Mouse (Mus musculus) heart, embryonic 12.5 days (tissue): ENCODE measurements around the gene Fes. TPM values are rescaled to one million over a fixed set of nuclear protein-coding genes. Genes with fewer than 3 reads are reported as not detected.

ENCODE experiments used
- ATAC-seq: fragments of 200-750 bp; cut with Nextera tagmentation; 2 replicates; pipeline ENCODE4 v1.8.0; 2017; ENCODE audit warnings: moderate TSS enrichment, moderate library complexity; ENCODE audit not compliant: insufficient number of reproducible peaks, low FRiP score
- H3K27ac ChIP-seq: fragments of 300-500 bp; sonication (generic); 2 replicates; pipeline ENCODE4 v1.5.1; 2016; ENCODE audit warnings: mild to moderate bottlenecking, moderate library complexity; ENCODE audit not compliant: poor library complexity, severe bottlenecking
- H3K27me3 ChIP-seq: fragments of 300-500 bp; sonication (generic); replicated peaks from 2 replicates; pipeline ENCODE4 v1.6.1; 2016; ENCODE audit warnings: mild to moderate bottlenecking, moderate library complexity
- H3K36me3 ChIP-seq: fragments of 300-500 bp; sonication (generic); 2 replicates; pipeline ENCODE4 v1.6.1; 2016; ENCODE audit warnings: mild to moderate bottlenecking, moderate library complexity
- H3K4me1 ChIP-seq: fragments of 300-500 bp; sonication (generic); replicated peaks from 2 replicates; pipeline ENCODE4 v1.6.1; 2016; ENCODE audit warnings: mild to moderate bottlenecking
- H3K4me2 ChIP-seq: fragments of 300-500 bp; sonication (generic); 2 replicates; pipeline ENCODE4 v1.6.1; 2016; ENCODE audit warnings: mild to moderate bottlenecking, moderate library complexity
- H3K4me3 ChIP-seq: fragments of 300-500 bp; sonication (generic); 2 replicates; pipeline ENCODE4 v1.5.1; 2016; ENCODE audit warnings: mild to moderate bottlenecking
- H3K9ac ChIP-seq: fragments of 300-500 bp; sonication (generic); 2 replicates; pipeline ENCODE4 v1.6.1; 2016; ENCODE audit warnings: mild to moderate bottlenecking, moderate library complexity
- H3K9me3 ChIP-seq: fragments of 300-500 bp; sonication (generic); replicated peaks from 2 replicates; pipeline ENCODE4 v1.6.1; 2016; ENCODE audit warnings: mild to moderate bottlenecking, moderate library complexity
- WGBS: fragments of 180-500 bp; shearing (Covaris S2); methylation state at CpG from one replicate; pipeline ENCODE4 v1.1.7; 2016; 5-methylcytosine and 5-hydroxymethylcytosine counted together
- polyA plus RNA-seq: library from polyadenylated mRNA; unstranded; fragments of >200 nt; fragmentation: Nextera tagmentation; extraction: Ambion mirVana; gene quantifications from 2 replicates; pipeline ENCODE4 v1.2.1, GENCODE M21; 2016

Gene Fes
- polyA plus RNA-seq, 1 experiment from 2014 or later: 11.4 TPM

DNA sequence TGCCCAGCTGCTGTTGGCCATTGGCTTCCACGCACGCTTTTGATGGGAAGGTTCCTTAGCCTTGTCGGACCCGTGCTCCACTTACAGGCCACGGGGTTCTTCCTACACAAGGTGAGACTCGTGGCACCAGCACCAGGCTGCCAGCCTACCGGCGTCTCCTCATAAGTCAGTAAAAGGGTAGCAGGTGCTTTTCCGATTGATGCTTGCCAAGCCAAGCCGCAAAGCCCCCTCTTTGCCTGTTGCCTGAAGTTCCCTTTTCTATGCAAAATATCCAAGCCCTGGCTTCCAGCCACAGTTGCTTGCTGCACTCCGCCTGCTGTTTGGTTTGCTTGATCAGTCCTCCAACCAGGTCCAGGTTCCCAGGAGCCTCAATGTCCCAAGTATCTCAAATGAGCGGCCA lies 13.9 kb downstream of the Fes start:
- WGBS: 76% methylated on average over 12 of the region's 12 CpGs
- ATAC-seq: no peak
- Histone ChIP-seq H3K4me2 (no peak overlapping the region), H3K9ac (no peak overlapping the region), H3K9me3 (no peaks in the 10 kb centered on the region), H3K36me3 (peaks cover 5% of the 10 kb centered on the region), H3K4me1 (peaks cover 24% of the 10 kb centered on the region), H3K27ac (no peak overlapping the region), H3K4me3 (no peak overlapping the region), H3K27me3 (no peaks in the 10 kb centered on the region)

DNA sequence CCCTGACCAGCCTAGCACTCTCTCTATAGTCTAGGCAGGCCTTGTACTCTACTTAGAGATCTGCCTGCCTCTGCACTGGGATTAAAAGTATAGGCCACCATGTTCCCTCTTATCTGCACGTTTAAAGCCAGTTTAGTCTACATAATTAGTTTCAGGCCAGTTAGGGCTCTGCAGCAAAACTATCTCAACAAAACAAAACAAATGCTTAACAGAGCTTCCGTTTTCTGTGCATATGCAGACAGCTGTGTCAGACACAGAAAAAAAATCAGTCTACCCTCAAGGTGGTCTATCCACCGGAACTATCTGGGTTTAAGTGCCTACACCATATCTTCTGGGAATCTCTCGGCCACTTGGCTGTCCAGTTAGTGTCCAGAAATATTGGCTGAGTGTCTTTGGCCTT lies 14.4 kb downstream of the Fes start:
- no peak overlapping the region for H3K4me2 ChIP-seq
- no peaks in the 10 kb centered on the region for H3K27me3 ChIP-seq
- peaks cover 27% of the 10 kb centered on the region for H3K4me1 ChIP-seq
- no peak overlapping the region for H3K27ac ChIP-seq
- peaks cover 5% of the 10 kb centered on the region for H3K36me3 ChIP-seq
- no peak overlapping the region for H3K4me3 ChIP-seq
- H3K9me3 ChIP-seq: no peaks in the 10 kb centered on the region
- 72% methylated on average over 4 of the region's 4 CpGs for WGBS
- no peak for ATAC-seq
- H3K9ac ChIP-seq: no peak overlapping the region

DNA sequence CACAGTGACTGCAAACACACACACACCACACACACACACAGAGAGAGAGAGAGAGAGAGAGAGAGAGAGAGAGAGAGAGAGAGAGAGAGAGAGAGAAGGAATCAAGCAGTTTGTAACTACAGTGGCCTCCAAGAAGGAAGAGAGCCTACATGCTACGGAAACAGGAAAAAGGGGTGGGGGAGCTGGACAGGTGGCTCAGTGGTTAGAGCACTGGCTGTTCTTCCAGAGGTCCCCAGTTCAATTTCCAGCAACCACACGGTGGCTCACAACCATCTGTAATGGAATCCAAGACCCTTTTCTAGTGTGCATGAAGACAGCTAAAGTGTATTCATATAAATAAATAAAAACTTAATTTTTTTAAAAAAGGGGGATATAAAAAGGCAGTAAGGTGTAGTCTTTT lies 15.1 kb downstream of the Fes start:
- no peak for ATAC-seq
- Histone ChIP-seq H3K4me2 (no peak overlapping the region), H3K9me3 (no peaks in the 10 kb centered on the region), H3K36me3 (peaks cover 10% of the 10 kb centered on the region), H3K27me3 (no peaks in the 10 kb centered on the region), H3K27ac (no peak overlapping the region), H3K9ac (no peak overlapping the region), H3K4me3 (no peak overlapping the region), H3K4me1 (peaks cover 31% of the 10 kb centered on the region)
- WGBS: 50% methylated on average over 2 of the region's 2 CpGs

DNA sequence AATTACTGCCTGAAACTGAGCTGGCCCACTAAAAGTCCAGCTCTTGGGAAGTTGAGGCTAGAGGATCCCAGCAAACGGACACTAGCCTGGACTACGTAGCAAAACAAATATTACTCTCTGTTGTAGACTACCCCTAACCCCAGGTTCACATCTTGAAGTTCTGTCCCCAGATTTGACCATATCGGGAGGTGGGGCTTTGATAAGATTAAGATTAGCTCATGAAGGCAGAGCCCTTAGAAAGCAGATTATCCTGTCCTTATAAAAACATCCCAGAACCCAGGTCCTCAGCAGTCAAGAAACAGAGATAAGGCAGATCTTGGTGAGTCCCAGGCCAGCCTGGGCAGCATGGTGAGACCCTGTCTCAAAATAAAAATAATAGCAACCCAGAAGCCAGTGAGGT lies 15.6 kb downstream of the Fes start:
- Histone ChIP-seq H3K9me3 (no peaks in the 10 kb centered on the region), H3K4me1 (peaks cover 29% of the 10 kb centered on the region), H3K4me3 (no peak overlapping the region), H3K27me3 (no peaks in the 10 kb centered on the region), H3K4me2 (no peak overlapping the region), H3K36me3 (peaks cover 15% of the 10 kb centered on the region), H3K9ac (no peak overlapping the region), H3K27ac (no peak overlapping the region)
- no peak for ATAC-seq
- WGBS: 45% methylated on average over 3 of the region's 3 CpGs

DNA sequence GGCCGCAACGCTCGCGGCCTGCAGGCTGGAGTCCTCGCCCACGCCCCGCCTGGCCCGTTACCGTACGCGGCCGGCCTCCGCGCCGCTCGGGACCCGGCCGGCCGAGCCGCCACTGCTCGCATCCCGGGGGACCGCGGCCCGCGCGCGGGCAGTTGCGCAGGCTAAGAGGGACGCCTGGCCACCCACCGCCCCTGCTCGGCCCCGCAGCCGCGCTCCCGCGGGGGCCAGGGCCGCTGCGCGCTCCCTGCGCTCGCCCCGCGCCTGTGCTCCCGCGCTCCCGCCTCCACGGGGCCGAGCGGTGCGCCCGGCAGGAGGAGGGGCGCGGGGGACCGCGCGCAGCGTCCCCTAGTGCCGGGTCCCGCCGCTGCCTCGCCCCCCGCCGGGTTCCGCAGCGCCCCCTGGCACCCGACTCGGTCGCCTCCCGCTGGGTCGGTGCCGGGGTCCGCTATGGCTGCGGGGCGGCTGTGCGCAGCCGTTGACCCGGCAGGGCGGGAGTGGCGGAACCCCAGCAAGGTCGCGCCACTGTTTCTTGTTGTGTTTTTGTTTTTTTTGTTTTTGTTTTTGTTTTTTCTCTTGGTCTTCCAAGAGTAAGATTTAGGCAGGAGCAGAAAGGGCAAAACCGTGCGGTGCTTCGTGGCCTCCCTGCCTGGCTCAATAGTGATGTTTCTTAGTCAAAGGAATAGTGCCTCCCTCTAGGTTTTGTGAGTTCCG lies 16.6 kb downstream of the Fes start, which contains the start of gene Man2a2:
TSS of gene Man2a2 (minus strand) at position 335 of the 711 bp plus-strand sequence.
- WGBS: under 1% methylated on average over 86 of the region's 86 CpGs
- H3K9ac ChIP-seq: peak within 1 kb of the TSS; percentile 93
- peak within 1 kb of the TSS; percentile 85 for H3K27ac ChIP-seq
- H3K27me3 ChIP-seq: no peaks in the 10 kb centered on the region
- peak; percentile 70 for ATAC-seq
- peaks cover 29% of the 10 kb centered on the region for H3K4me1 ChIP-seq
- H3K9me3 ChIP-seq: no peaks in the 10 kb centered on the region
- peak within 1 kb of the TSS; percentile 83 for H3K4me2 ChIP-seq
- peak within 1 kb of the TSS; percentile 83 for H3K4me3 ChIP-seq
- H3K36me3 ChIP-seq: peaks cover 25% of the 10 kb centered on the region

DNA sequence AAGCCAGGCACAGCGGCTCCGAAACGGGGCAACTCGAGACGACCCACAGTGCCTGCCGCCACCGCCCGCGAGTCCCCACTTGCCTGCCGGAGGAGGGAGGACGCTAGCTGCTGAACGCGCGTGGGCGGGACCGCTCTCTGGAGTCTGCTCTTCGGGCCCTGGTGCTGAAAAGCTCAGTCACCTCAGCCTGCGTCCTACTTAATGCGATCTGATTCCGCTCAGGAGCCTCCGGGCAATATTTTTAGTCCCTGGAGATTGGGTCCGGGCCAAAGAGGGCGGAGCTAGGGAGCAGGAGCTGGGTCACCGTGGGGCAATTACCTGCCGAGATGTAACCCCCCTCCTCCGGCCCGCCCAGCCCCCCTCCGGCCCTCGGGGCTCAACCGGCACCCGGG lies 17.1 kb downstream of the Fes start:
- no peaks in the 10 kb centered on the region for H3K27me3 ChIP-seq
- ATAC-seq: peak; percentile 40
- H3K27ac ChIP-seq: peak overlapping the region; percentile 85
- peaks cover 28% of the 10 kb centered on the region for H3K4me1 ChIP-seq
- peak overlapping the region; percentile 93 for H3K9ac ChIP-seq
- no peaks in the 10 kb centered on the region for H3K9me3 ChIP-seq
- 0% methylated on average over 31 of the region's 31 CpGs for WGBS
- peak overlapping the region; percentile 83 for H3K4me2 ChIP-seq
- peak overlapping the region; percentile 83 for H3K4me3 ChIP-seq
- H3K36me3 ChIP-seq: peaks cover 31% of the 10 kb centered on the region

DNA sequence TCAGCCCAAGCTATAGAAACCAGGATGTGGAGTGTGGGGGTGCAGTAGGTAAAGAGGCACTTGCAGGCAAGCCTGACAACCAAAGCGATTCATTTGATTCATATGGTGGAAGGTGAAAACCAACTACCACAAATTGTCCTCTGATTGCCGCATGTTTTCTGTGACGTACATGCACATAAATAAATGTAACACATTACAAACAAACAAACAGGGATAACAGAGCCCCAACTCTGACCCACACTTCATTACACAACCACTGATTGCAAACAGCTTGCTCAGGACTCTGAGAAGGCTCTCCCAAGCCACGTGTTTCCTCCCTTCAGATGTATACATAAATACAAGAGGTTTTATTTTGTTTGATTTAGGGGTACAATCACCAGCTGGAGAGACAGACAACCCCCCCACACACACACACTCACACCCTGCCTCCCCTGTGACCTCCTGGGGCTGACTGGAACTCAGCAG lies 17.7 kb downstream of the Fes start:
- H3K4me2 ChIP-seq: peak overlapping the region; percentile 83
- peak overlapping the region; percentile 85 for H3K27ac ChIP-seq
- WGBS: 52% methylated on average over 4 of the region's 4 CpGs
- H3K4me1 ChIP-seq: peaks cover 22% of the 10 kb centered on the region
- no peak for ATAC-seq
- peak overlapping the region; percentile 93 for H3K9ac ChIP-seq
- H3K36me3 ChIP-seq: peaks cover 36% of the 10 kb centered on the region
- no peaks in the 10 kb centered on the region for H3K9me3 ChIP-seq
- peak overlapping the region; percentile 83 for H3K4me3 ChIP-seq
- no peaks in the 10 kb centered on the region for H3K27me3 ChIP-seq

DNA sequence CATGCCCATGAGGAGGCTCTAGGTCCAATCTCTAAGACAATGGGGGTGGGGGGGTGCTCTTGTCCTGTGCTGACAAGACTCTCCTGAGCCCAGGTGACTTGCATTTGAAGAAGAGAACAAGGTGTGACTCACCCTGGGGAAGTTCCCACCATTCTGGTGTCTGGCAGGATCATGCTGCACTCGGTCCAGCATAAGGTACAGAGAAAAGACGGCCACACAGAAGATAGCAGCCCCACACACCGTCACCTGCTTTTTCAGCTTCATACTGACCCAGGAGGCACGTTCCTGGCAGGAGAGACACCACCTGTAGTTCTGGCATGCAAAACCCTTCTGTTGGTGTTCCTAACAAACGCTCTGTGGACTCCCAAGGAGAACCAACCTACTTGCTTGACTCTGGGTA lies 18.3 kb downstream of the Fes start:
- peaks cover 41% of the 10 kb centered on the region for H3K36me3 ChIP-seq
- H3K4me3 ChIP-seq: peak overlapping the region; percentile 83; the same call in 1 of the 2 replicates
- peaks cover 22% of the 10 kb centered on the region for H3K4me1 ChIP-seq
- H3K4me2 ChIP-seq: peak overlapping the region; percentile 83
- peak overlapping the region; percentile 93; the same call in 1 of the 2 replicates for H3K9ac ChIP-seq
- no peaks in the 10 kb centered on the region for H3K27me3 ChIP-seq
- H3K9me3 ChIP-seq: 0 out of 2 replicates have a peak, but pooled peaks cover under 1% of the 10 kb centered on the region
- no peak for ATAC-seq
- H3K27ac ChIP-seq: peak overlapping the region; percentile 7; the same call in 1 of the 2 replicates
- 60% methylated on average over 5 of the region's 5 CpGs for WGBS

DNA sequence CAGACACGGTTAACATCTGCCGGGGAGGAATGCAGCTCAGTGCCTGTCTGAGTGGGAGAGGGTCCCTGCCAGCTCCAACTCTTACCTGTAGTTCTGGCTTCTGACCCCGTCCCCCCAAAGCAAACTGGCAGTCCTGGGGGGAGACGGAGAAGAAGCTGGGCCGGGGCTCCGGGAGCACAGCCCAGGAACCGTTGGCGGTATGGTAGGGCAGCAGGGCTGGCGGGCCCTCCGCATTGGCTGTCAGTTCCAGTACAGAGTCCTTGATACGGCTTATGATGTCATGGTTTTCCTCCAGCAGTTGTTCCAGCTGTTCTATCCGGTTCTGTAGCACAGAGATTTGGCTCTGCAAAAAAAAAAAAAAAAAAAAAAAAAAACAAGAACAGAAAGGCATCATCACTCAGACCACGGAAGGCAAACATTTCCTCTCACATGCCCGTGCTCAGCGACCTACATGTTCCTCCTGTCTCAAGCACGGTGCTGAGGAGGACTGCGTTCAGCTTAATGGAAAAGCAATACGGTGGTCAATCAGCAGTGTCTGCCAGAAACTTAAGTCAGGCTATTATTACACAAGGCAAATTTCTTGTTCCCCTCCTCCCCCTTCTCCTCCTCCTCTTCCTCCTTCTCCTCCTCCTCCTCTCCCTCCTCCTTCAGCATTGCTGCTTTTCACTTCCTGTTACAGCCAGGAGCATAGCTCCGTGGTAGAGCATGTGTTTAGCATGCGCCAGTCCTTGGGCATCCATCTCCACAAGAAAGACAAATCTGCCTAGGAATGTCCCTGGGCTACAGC lies 18.9 kb downstream of the Fes start:
- Histone ChIP-seq H3K9ac (peak overlapping the region; percentile 93; the same call in 1 of the 2 replicates), H3K36me3 (peaks cover 47% of the 10 kb centered on the region), H3K4me2 (peak overlapping the region; percentile 83), H3K4me3 (no peak overlapping the region), H3K27ac (peak overlapping the region; percentile 57; the same call in 1 of the 2 replicates), H3K27me3 (no peaks in the 10 kb centered on the region), H3K4me1 (peaks cover 22% of the 10 kb centered on the region), H3K9me3 (peaks cover 6% of the 10 kb centered on the region)
- 60% methylated on average over 20 of the region's 20 CpGs for WGBS
- no peak for ATAC-seq

DNA sequence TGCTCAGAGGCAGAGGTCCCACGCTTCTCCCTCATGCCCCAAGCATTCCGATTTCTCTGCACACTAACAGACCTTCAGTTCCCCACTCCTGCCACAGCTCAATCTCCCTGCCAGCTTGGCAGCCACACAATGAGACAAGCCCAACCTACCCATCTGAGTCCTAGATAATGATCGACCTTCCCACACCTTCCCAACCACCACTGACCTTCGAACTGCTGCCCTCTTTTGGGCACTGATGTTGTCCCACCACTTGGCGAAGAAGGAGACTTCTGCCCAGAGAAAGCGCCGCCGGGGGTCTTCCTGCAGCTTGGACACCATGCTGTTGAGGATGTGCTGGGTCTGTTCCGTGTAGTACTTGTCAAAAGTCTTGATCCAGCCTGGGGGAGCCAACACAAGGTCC lies 19.7 kb downstream of the Fes start:
- no peak overlapping the region for H3K4me2 ChIP-seq
- H3K27me3 ChIP-seq: no peaks in the 10 kb centered on the region
- H3K36me3 ChIP-seq: peaks cover 55% of the 10 kb centered on the region
- no peak for ATAC-seq
- peaks cover 22% of the 10 kb centered on the region for H3K4me1 ChIP-seq
- 82% methylated on average over 9 of the region's 9 CpGs for WGBS
- peak overlapping the region; percentile 43; the same call in 1 of the 2 replicates for H3K9ac ChIP-seq
- H3K27ac ChIP-seq: peak overlapping the region; percentile 57; the same call in 1 of the 2 replicates
- H3K9me3 ChIP-seq: peaks cover 13% of the 10 kb centered on the region
- H3K4me3 ChIP-seq: no peak overlapping the region

DNA sequence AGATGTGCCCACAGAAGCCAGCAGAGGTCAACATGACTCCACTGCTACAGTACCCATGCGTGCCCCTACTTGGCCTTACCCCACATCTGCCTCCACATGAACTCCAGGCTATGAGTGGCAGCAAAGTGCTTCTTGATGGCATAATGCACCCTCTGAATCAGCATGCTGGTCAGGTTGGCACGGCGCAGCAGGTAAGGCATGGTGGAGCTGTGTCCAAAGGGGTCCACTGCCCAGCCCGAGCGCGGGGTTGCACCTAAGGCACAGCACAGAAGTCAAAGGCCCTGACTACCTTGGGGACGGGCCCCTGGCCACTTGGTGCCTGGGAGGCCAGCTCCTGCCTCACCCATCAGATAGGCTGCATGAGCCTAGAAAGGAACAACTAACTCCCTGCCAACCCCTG lies 20.5 kb downstream of the Fes start:
- no peaks in the 10 kb centered on the region for H3K27me3 ChIP-seq
- H3K27ac ChIP-seq: no peak overlapping the region
- ATAC-seq: no peak
- WGBS: 92% methylated on average over 7 of the region's 7 CpGs
- H3K4me3 ChIP-seq: no peak overlapping the region
- no peak overlapping the region for H3K9ac ChIP-seq
- no peak overlapping the region for H3K4me2 ChIP-seq
- H3K36me3 ChIP-seq: peaks cover 63% of the 10 kb centered on the region
- peaks cover 22% of the 10 kb centered on the region for H3K4me1 ChIP-seq
- peaks cover 13% of the 10 kb centered on the region for H3K9me3 ChIP-seq
